Comparison of ENCODE assay signal across 18 mouse cellular contexts in genomic region chr14:75848482-75848881, GRCm38 (mm10). TPM values are rescaled to one million over a fixed set of nuclear protein-coding genes. Genes with fewer than 3 reads are reported as not detected.
DNase-seq lines count a peak whose midpoint lies in the region; ATAC-seq and TF ChIP-seq lines count a peak whose summit lies in the region.
"Had no signal": no experiment of that assay in that cellular context is flagged by ENCODE, and none has a peak within 500 bp of the region (broad histone marks: within the 10 kb centered on the region; RNA-seq: fewer than 3 reads in every experiment).

No protein-coding gene starts in this region.

- no peak overlapping the region for H3K27ac ChIP-seq in heart, embryonic 13.5 days (replicated peaks)
- no peak overlapping the region for H3K27ac ChIP-seq in ES-E14 (ENCODE audit: insufficient read depth, low read depth, low read length, poor library complexity, severe bottlenecking)
- no peak overlapping the region for H3K27ac ChIP-seq in liver, postnatal 0 days (ENCODE audit: low read depth)
- H3K27ac ChIP-seq in forebrain, embryonic 16.5 days (ENCODE audit: low read length): no peak overlapping the region
- no peak overlapping the region for H3K27ac ChIP-seq in forebrain, postnatal 0 days (ENCODE audit: low read depth, low read length)
- H3K27ac ChIP-seq: embryonic facial prominence, embryonic 13.5 days; forebrain, embryonic 13.5 days; hindbrain, embryonic 13.5 days; hindbrain, postnatal 0 days had no signal

- TF ChIP-seq EP300 in liver, postnatal 0 days (IDR thresholded peaks at IDR 0.05; ENCODE audit: low read depth): no peak

- no peak for ATAC-seq in heart, embryonic 13.5 days (ENCODE audit: extremely low read depth, insufficient number of reproducible peaks, low FRiP score, low TSS enrichment)
- no peak for ATAC-seq in liver, postnatal 0 days
- ATAC-seq in forebrain, embryonic 16.5 days: no peak
- ATAC-seq in forebrain, postnatal 0 days: no peak
- ATAC-seq: forebrain, embryonic 13.5 days; hindbrain, postnatal 0 days had no signal

- intact Hi-C loops in heart, postnatal 36 days (cut with DNase I): loop anchor here (2.0 kb wide), 1 partner anchor 14 kb away; no protein-coding TSS in a partner anchor

- no peak for TF ChIP-seq CTCF in E14TG2a.4 (conservative IDR thresholded peaks at IDR 0.05; ENCODE audit: low read length)
- TF ChIP-seq CTCF in liver, postnatal 0 days (IDR thresholded peaks at IDR 0.05; ENCODE audit: low read depth): no peak
- no peak for TF ChIP-seq CTCF in forebrain, postnatal 0 days (IDR thresholded peaks at IDR 0.05; ENCODE audit: low read depth)

- in situ Hi-C loops in ES-E14 (cut with MboI; ENCODE audit: low sequenced_read_pairs in 2 of 2, unreplicated experiment in 2 of 2): no loop called here

- WGBS in heart, embryonic 13.5 days: 89% methylated on average over 5 of the region's 5 CpGs
- 91% methylated on average over 5 of the region's 5 CpGs for WGBS in liver, postnatal 0 days (ENCODE audit: insufficient replicate concordance)
- WGBS in forebrain, embryonic 16.5 days: 93% methylated on average over 5 of the region's 5 CpGs
- 95% methylated on average over 5 of the region's 5 CpGs for WGBS in forebrain, postnatal 0 days

- no peaks in the 10 kb centered on the region for H3K27me3 ChIP-seq in heart, embryonic 13.5 days (replicated peaks)
- no peaks in the 10 kb centered on the region for H3K27me3 ChIP-seq in E14TG2a.4 (ENCODE audit: insufficient read depth, low read length)
- H3K27me3 ChIP-seq in liver, postnatal 0 days (ENCODE audit: insufficient read depth, low read length): no peaks in the 10 kb centered on the region
- H3K27me3 ChIP-seq in forebrain, embryonic 16.5 days (replicated peaks; ENCODE audit: control insufficient read depth, insufficient read depth, low read length): no peaks in the 10 kb centered on the region
- H3K27me3 ChIP-seq in forebrain, postnatal 0 days (ENCODE audit: insufficient read depth, low read length): no peaks in the 10 kb centered on the region
- H3K27me3 ChIP-seq: CH12.LX; embryonic facial prominence, embryonic 13.5 days; forebrain, embryonic 13.5 days; hindbrain, embryonic 13.5 days had no signal

- peaks cover 27% of the 10 kb centered on the region for H3K4me1 ChIP-seq in heart, embryonic 13.5 days
- peaks cover 57% of the 10 kb centered on the region for H3K4me1 ChIP-seq in E14TG2a.4 (replicated peaks; ENCODE audit: low read depth, low read length)
- H3K4me1 ChIP-seq in ES-E14 (ENCODE audit: control insufficient read depth in 2 of 2, insufficient read depth in 2 of 2, low read length in 2 of 2, poor library complexity in 1 of 2): peaks cover 0 to 7% of the 10 kb centered on the region in 2 experiments; a peak in 1 of 4 replicates
- peaks cover 9% of the 10 kb centered on the region for H3K4me1 ChIP-seq in liver, postnatal 0 days (ENCODE audit: insufficient read depth)
- peaks cover 21% of the 10 kb centered on the region for H3K4me1 ChIP-seq in forebrain, embryonic 16.5 days (replicated peaks; ENCODE audit: control insufficient read depth, insufficient read depth, low read length)
- peaks cover 6% of the 10 kb centered on the region; the same call in 1 of the 2 replicates for H3K4me1 ChIP-seq in forebrain, postnatal 0 days (ENCODE audit: insufficient read depth)

- peaks cover 68% of the 10 kb centered on the region for H3K36me3 ChIP-seq in heart, embryonic 13.5 days
- peaks cover 59% of the 10 kb centered on the region for H3K36me3 ChIP-seq in E14TG2a.4 (ENCODE audit: insufficient read depth, low read length)
- H3K36me3 ChIP-seq in ES-E14 (ENCODE audit: control insufficient read depth, insufficient read depth, low read length, poor library complexity, severe bottlenecking): peaks cover 29% of the 10 kb centered on the region
- H3K36me3 ChIP-seq in liver, postnatal 0 days (replicated peaks; ENCODE audit: insufficient read depth, low read length): peaks cover 39% of the 10 kb centered on the region
- H3K36me3 ChIP-seq in forebrain, embryonic 16.5 days (ENCODE audit: control insufficient read depth, insufficient read depth): peaks cover 40% of the 10 kb centered on the region
- H3K36me3 ChIP-seq in forebrain, postnatal 0 days (ENCODE audit: insufficient read depth): peaks cover 44% of the 10 kb centered on the region

- peak overlapping the region; percentile 7; the same call in 1 of the 2 replicates for H3K4me2 ChIP-seq in heart, embryonic 13.5 days
- no peak overlapping the region for H3K4me2 ChIP-seq in liver, postnatal 0 days (ENCODE audit: low read depth, low read length)
- H3K4me2 ChIP-seq in forebrain, embryonic 16.5 days (ENCODE audit: low read length): no peak overlapping the region
- H3K4me2 ChIP-seq in forebrain, postnatal 0 days (ENCODE audit: low read depth): no peak overlapping the region
- H3K4me2 ChIP-seq: embryonic facial prominence, embryonic 13.5 days; forebrain, embryonic 13.5 days; hindbrain, embryonic 13.5 days had no signal

- H3K9me3 ChIP-seq in heart, embryonic 13.5 days: no peaks in the 10 kb centered on the region
- H3K9me3 ChIP-seq in E14TG2a.4 (ENCODE audit: low read length) (no peaks in the 10 kb centered on the region), ES-E14 (ENCODE audit: control insufficient read depth, insufficient read depth, low read depth, low read length) (no peaks in the 10 kb centered on the region)
- no peaks in the 10 kb centered on the region for H3K9me3 ChIP-seq in liver, postnatal 0 days (ENCODE audit: low read length)
- H3K9me3 ChIP-seq in forebrain, embryonic 16.5 days (ENCODE audit: control insufficient read depth, low read length): no peaks in the 10 kb centered on the region
- no peaks in the 10 kb centered on the region for H3K9me3 ChIP-seq in forebrain, postnatal 0 days (ENCODE audit: low read length)
- H3K9me3 ChIP-seq: embryonic facial prominence, embryonic 13.5 days; forebrain, embryonic 13.5 days; hindbrain, embryonic 13.5 days had no signal

- no peak overlapping the region for H3K4me3 ChIP-seq in heart, embryonic 13.5 days
- H3K4me3 ChIP-seq in E14TG2a.4 (replicated peaks; ENCODE audit: low read length) (0 out of 2 replicates have a peak overlapping the region, but pooled peaks have one; percentile 11), ES-E14 (ENCODE audit: insufficient read depth in 1 of 2, low read depth in 1 of 2, low read length in 2 of 2, poor library complexity in 1 of 2, severe bottlenecking in 1 of 2) (no peak overlapping the region; a peak in 1 of 4 replicates)
- no peak overlapping the region for H3K4me3 ChIP-seq in liver, postnatal 0 days (ENCODE audit: low read depth, low read length)
- no peak overlapping the region for H3K4me3 ChIP-seq in forebrain, embryonic 16.5 days (replicated peaks; ENCODE audit: low read length)
- H3K4me3 ChIP-seq in forebrain, postnatal 0 days (ENCODE audit: low read depth, low read length): no peak overlapping the region
- H3K4me3 ChIP-seq: embryonic facial prominence, embryonic 13.5 days; forebrain, embryonic 13.5 days; hindbrain, embryonic 13.5 days had no signal

- DNase-seq in heart, postnatal 36 days: no peak
- no peak for DNase-seq in ES-E14 (ENCODE audit: low read depth, low spot score)
- DNase-seq in liver, postnatal 0 days: no peak
- DNase-seq in forebrain, postnatal 0 days: no peak
- DNase-seq: adrenal gland, postnatal 25 days; cerebellum, adult 18-20 months; cerebellum, adult 9-11 months; cerebellum, postnatal 36 days; gastrocnemius, postnatal 14 days; heart, postnatal 10 days had no signal

- no peak overlapping the region for H3K9ac ChIP-seq in heart, embryonic 13.5 days
- no peak overlapping the region for H3K9ac ChIP-seq in ES-E14 (ENCODE audit: insufficient read depth, low read depth, low read length, poor library complexity, severe bottlenecking)
- 0 out of 2 replicates have a peak overlapping the region, but pooled peaks have one; percentile 4 for H3K9ac ChIP-seq in liver, postnatal 0 days (replicated peaks)
- no peak overlapping the region for H3K9ac ChIP-seq in forebrain, embryonic 16.5 days (replicated peaks; ENCODE audit: low read depth, low read length)
- no peak overlapping the region for H3K9ac ChIP-seq in forebrain, postnatal 0 days
- H3K9ac ChIP-seq: embryonic facial prominence, embryonic 13.5 days; forebrain, embryonic 13.5 days; hindbrain, embryonic 13.5 days had no signal

TF ChIP-seq in ES-E14, 5 proteins besides CTCF, POLR2A, EP300 and RAD21:
- TF ChIP-seq CHD2 (IDR thresholded peaks at IDR 0.05; ENCODE audit: low read depth, low read length): 0 out of 2 replicates have a peak, but pooled peaks have one; percentile 9
- TF ChIP-seq MAFK (IDR thresholded peaks at IDR 0.05; ENCODE audit: insufficient read depth, low read depth, low read length): no peak
- no peak for TF ChIP-seq ZC3H11A (IDR thresholded peaks at IDR 0.05; ENCODE audit: borderline replicate concordance, low read depth, low read length)

RNA-seq across cellular contexts. Expression of gene Tpt1, which starts 3.6 kb away (rescaled TPM):
- polyA plus RNA-seq in heart, embryonic 13.5 days (2015; fragmentation: Nextera tagmentation; extraction: Ambion mirVana): 849 and 910 TPM in 2 replicates
- total RNA-seq in heart, postnatal 36 days (2021): 1,000 to 10,000 TPM; 2,953 to 3,079 TPM
- total RNA-seq in ES-E14 (2012; rRNA removed): 592 and 613 TPM in 2 replicates
- polyA plus RNA-seq in liver, postnatal 0 days (2015; fragmentation: Nextera tagmentation; extraction: Ambion mirVana): 874 and 942 TPM in 2 replicates
- polyA plus RNA-seq in forebrain, embryonic 16.5 days (2015; fragmentation: Nextera tagmentation; extraction: Ambion mirVana): 740 and 764 TPM in 2 replicates
- 738 and 1,020 TPM in 2 replicates for total RNA-seq in forebrain, postnatal 0 days (2014; rRNA removed)
- 708 and 819 TPM in 2 replicates for polyA plus RNA-seq in forebrain, postnatal 0 days (2015; fragmentation: Nextera tagmentation; extraction: Ambion mirVana)
